In the genomic region with DNA sequence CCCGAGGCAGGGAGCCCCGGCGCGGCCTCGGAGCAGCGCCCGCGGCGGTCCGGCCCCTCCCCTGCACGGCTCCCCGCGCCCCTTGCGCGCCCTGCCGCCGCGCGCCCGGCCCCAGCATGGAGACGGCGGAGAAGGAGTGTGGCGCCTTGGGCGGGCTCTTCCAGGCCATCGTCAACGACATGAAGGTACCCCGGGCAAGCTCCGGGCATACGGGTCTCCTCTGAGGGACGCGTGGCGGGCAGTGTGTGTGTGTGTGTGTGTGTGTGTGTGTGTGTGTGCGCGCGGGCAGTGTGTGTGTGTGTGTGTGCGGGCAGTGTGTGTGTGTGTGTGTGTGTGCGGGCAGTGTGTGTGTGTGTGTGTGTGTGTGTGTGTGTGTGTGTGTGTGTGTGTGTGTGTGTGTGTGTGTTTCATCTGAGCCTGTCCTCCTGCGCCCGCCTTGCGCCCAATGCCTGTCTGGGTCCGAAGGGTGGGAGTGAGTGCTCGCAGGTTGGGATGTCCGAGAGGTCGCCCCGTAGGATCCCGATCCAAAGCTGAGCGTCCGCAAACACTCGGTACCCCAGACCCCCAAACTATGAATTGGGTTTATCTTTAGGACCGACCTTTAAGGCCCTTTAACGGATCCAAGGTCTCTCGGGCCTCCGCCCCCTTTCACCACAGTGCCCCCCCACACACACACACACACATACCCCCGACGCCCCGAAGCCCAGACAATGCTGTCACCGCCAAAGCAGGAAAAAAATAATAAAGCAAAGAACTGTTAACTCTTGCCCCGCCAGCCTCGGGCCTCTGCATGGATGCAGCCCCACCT, we compare ENCODE assay signal across 8 mouse cellular contexts. TPM values are rescaled to one million over a fixed set of nuclear protein-coding genes. Genes with fewer than 3 reads are reported as not detected.
DNase-seq lines count a peak whose midpoint lies in the region; ATAC-seq lines count a peak whose summit lies in the region.

No protein-coding gene starts in this region.

- peak overlapping the region; percentile 91 for H3K9ac ChIP-seq in heart, embryonic 16.5 days (ENCODE audit: low read length)
- H3K9ac ChIP-seq in limb, embryonic 13.5 days, result peak overlapping the region; percentile 95
- peak overlapping the region; percentile 89 for H3K9ac ChIP-seq in neural tube, embryonic 11.5 days (ENCODE audit: low read length)

- H3K4me3 ChIP-seq in heart, embryonic 16.5 days (ENCODE audit: low read length), result peak overlapping the region; percentile 82
- H3K4me3 ChIP-seq in limb, embryonic 13.5 days, result peak overlapping the region; percentile 76
- H3K4me3 ChIP-seq in neural tube, embryonic 11.5 days (ENCODE audit: low read depth, low read length), result peak overlapping the region; percentile 82

- DNase-seq in urinary bladder, postnatal 14 days (ENCODE audit: low spot score), result peak; percentile 48
- no peak for DNase-seq in urinary bladder, adult 2 months (ENCODE audit: low spot score)
- DNase-seq in cerebellum, postnatal 36 days, result peak; percentile 59 to 64
- DNase-seq in neural tube, embryonic 11.5 days (ENCODE audit: low spot score), result peak; percentile 41
- no peak for DNase-seq in frontal cortex, postnatal 36 days (ENCODE audit: low spot score in 2 of 2)
- DNase-seq in gastrocnemius, postnatal 25 days, result no peak

- H3K27me3 ChIP-seq in heart, embryonic 16.5 days (ENCODE audit: control insufficient read depth, insufficient read depth, low read length), result no peaks in the 10 kb centered on the region
- no peaks in the 10 kb centered on the region for H3K27me3 ChIP-seq in limb, embryonic 13.5 days
- no peaks in the 10 kb centered on the region for H3K27me3 ChIP-seq in neural tube, embryonic 11.5 days (ENCODE audit: control insufficient read depth, insufficient read depth, low read length)

- WGBS in heart, embryonic 16.5 days, result under 1% methylated on average over 52 of the region's 59 CpGs
- 1% methylated on average over 56 of the region's 59 CpGs for WGBS in limb, embryonic 13.5 days
- WGBS in neural tube, embryonic 11.5 days, result under 1% methylated on average over 43 of the region's 59 CpGs

- no peaks in the 10 kb centered on the region for H3K9me3 ChIP-seq in heart, embryonic 16.5 days (replicated peaks; ENCODE audit: control insufficient read depth, low read length)
- no peaks in the 10 kb centered on the region for H3K9me3 ChIP-seq in limb, embryonic 13.5 days
- no peaks in the 10 kb centered on the region for H3K9me3 ChIP-seq in neural tube, embryonic 11.5 days (ENCODE audit: control insufficient read depth, low read length)

- peaks cover 61% of the 10 kb centered on the region for H3K4me1 ChIP-seq in heart, embryonic 16.5 days (ENCODE audit: control insufficient read depth, insufficient read depth, low read length)
- peaks cover 89% of the 10 kb centered on the region for H3K4me1 ChIP-seq in limb, embryonic 13.5 days
- H3K4me1 ChIP-seq in neural tube, embryonic 11.5 days (ENCODE audit: control insufficient read depth, insufficient read depth, low read length), result peaks cover 30% of the 10 kb centered on the region

- 0 out of 2 replicates have a peak, but pooled peaks cover 2% of the 10 kb centered on the region for H3K36me3 ChIP-seq in heart, embryonic 16.5 days (ENCODE audit: control insufficient read depth, insufficient read depth)
- peaks cover 24% of the 10 kb centered on the region for H3K36me3 ChIP-seq in limb, embryonic 13.5 days
- no peaks in the 10 kb centered on the region for H3K36me3 ChIP-seq in neural tube, embryonic 11.5 days (ENCODE audit: control insufficient read depth, insufficient read depth, low read length)

- peak; percentile 55 for ATAC-seq in heart, embryonic 16.5 days (replicated peaks; ENCODE audit: extremely low read depth, insufficient read depth, low FRiP score)
- ATAC-seq in limb, embryonic 13.5 days (ENCODE audit: low FRiP score, low read depth), result peak; percentile 38
- peak; percentile 49 for ATAC-seq in neural tube, embryonic 11.5 days (ENCODE audit: insufficient read depth, low FRiP score, low TSS enrichment)

- peak overlapping the region; percentile 83 for H3K27ac ChIP-seq in heart, embryonic 16.5 days (ENCODE audit: low read length)
- H3K27ac ChIP-seq in limb, embryonic 13.5 days, result peak overlapping the region; percentile 90
- H3K27ac ChIP-seq in neural tube, embryonic 11.5 days (ENCODE audit: low read depth, low read length), result peak overlapping the region; percentile 88

- peak overlapping the region; percentile 83 for H3K4me2 ChIP-seq in heart, embryonic 16.5 days (ENCODE audit: low read depth, low read length)
- peak overlapping the region; percentile 92 for H3K4me2 ChIP-seq in limb, embryonic 13.5 days (replicated peaks)
- peak overlapping the region; percentile 67 for H3K4me2 ChIP-seq in neural tube, embryonic 11.5 days (ENCODE audit: low read depth)

RNA-seq across cellular contexts. Expression of gene Mtss1l, which starts 0.5 kb away (rescaled TPM):
- polyA plus RNA-seq in urinary bladder, adult 2 months (2012; rRNA removed), result 28.7 and 47.5 TPM in 2 replicates
- 4.5 and 6.6 TPM in 2 replicates for polyA plus RNA-seq in heart, embryonic 16.5 days (2015; fragmentation: Nextera tagmentation; extraction: Ambion mirVana)
- 10.4 and 11.7 TPM in 2 replicates for polyA plus RNA-seq in limb, embryonic 13.5 days (2015; fragmentation: Nextera tagmentation; extraction: Ambion mirVana)
- polyA plus RNA-seq in neural tube, embryonic 11.5 days (2014; fragmentation: Nextera tagmentation; extraction: Ambion mirVana), result 18.0 and 18.3 TPM in 2 replicates
- total RNA-seq in gastrocnemius, postnatal 25 days (2021), result 10 to 100 TPM; 64.7 to 82.3 TPM

Comparison
In these comparisons a context has a peak if more than half of its experiments do, and no peak if none do; other contexts are left out.
1. DNase-seq: peak in urinary bladder, postnatal 14 days (single experiment), cerebellum, postnatal 36 days (2 of 2) and neural tube, embryonic 11.5 days (single experiment); none in urinary bladder, adult 2 months (single experiment), frontal cortex, postnatal 36 days (0 of 2) and gastrocnemius, postnatal 25 days (single experiment).
2. Peak in every context shown above with its lines, with median percentiles within 50 percentile points of each other: ATAC-seq, H3K27ac ChIP-seq, H3K4me2 ChIP-seq, H3K4me3 ChIP-seq and H3K9ac ChIP-seq.